Mouse (Mus musculus): Measurements from ENCODE around the gene Ptprr. TPM values are rescaled to one million over a fixed set of nuclear protein-coding genes. Genes with fewer than 3 reads are reported as not detected.

The Ptprr gene
- polyA plus RNA-seq, 1 experiment from 2014 or later = 21.5 TPM

GRCm38 (mm10) chr10:116021081-116021480 is 3.1 kb downstream of the Ptprr start:
- no peak for DNase-seq (ENCODE audit: low spot score)
- Histone ChIP-seq H3K27ac (no peak overlapping the region), H3K9ac (no peak overlapping the region), H3K36me3 (replicated peaks; ENCODE audit: control insufficient read depth, insufficient read depth) (no peaks in the 10 kb centered on the region), H3K4me1 (replicated peaks; ENCODE audit: control insufficient read depth, insufficient read depth, low read length) (no peaks in the 10 kb centered on the region), H3K27me3 (ENCODE audit: control insufficient read depth, insufficient read depth, low read length) (no peaks in the 10 kb centered on the region), H3K4me3 (replicated peaks; ENCODE audit: low read length) (no peak overlapping the region), H3K4me2 (replicated peaks) (no peak overlapping the region), H3K9me3 (ENCODE audit: control insufficient read depth, low read length) (peaks cover 4% of the 10 kb centered on the region; the same call in 1 of the 2 replicates)
- WGBS = 48% methylated on average over 3 of the region's 3 CpGs
- no peak for ATAC-seq (ENCODE audit: low FRiP score)

- 86% methylated on average over 1 of the region's 1 CpGs for WGBS
- H3K4me3 ChIP-seq (replicated peaks; ENCODE audit: low read length) = no peak overlapping the region
- H3K4me2 ChIP-seq (replicated peaks) = no peak overlapping the region
- no peak overlapping the region for H3K9ac ChIP-seq
- no peaks in the 10 kb centered on the region for H3K36me3 ChIP-seq (replicated peaks; ENCODE audit: control insufficient read depth, insufficient read depth)
- no peaks in the 10 kb centered on the region for H3K27me3 ChIP-seq (ENCODE audit: control insufficient read depth, insufficient read depth, low read length)
- no peak overlapping the region for H3K27ac ChIP-seq
- DNase-seq (ENCODE audit: low spot score) = no peak
- H3K9me3 ChIP-seq (ENCODE audit: control insufficient read depth, low read length) = peaks cover 11% of the 10 kb centered on the region; the same call in 1 of the 2 replicates
- no peak for ATAC-seq (ENCODE audit: low FRiP score)
- H3K4me1 ChIP-seq (replicated peaks; ENCODE audit: control insufficient read depth, insufficient read depth, low read length) = no peaks in the 10 kb centered on the region
These were observed 20.1 kb downstream of the Ptprr start for GRCm38 (mm10) chr10:116038150-116038549.

- WGBS = 84% methylated on average over 5 of the region's 5 CpGs
- no peak overlapping the region for H3K4me2 ChIP-seq (replicated peaks)
These were observed 57.9 kb downstream of the Ptprr start for GRCm38 (mm10) chr10:116075954-116076353.

GRCm38 (mm10) chr10:116078636-116079035 is 60.6 kb downstream of the Ptprr start:
- Histone ChIP-seq H3K4me3 (replicated peaks; ENCODE audit: low read length) (no peak overlapping the region), H3K4me1 (replicated peaks; ENCODE audit: control insufficient read depth, insufficient read depth, low read length) (no peaks in the 10 kb centered on the region), H3K9me3 (ENCODE audit: control insufficient read depth, low read length) (no peaks in the 10 kb centered on the region), H3K27ac (no peak overlapping the region), H3K27me3 (ENCODE audit: control insufficient read depth, insufficient read depth, low read length) (no peaks in the 10 kb centered on the region), H3K4me2 (replicated peaks) (no peak overlapping the region), H3K36me3 (replicated peaks; ENCODE audit: control insufficient read depth, insufficient read depth) (no peaks in the 10 kb centered on the region), H3K9ac (no peak overlapping the region)
- DNase-seq (ENCODE audit: low spot score) (no peak), ATAC-seq (ENCODE audit: low FRiP score) (no peak)
- WGBS = 73% methylated on average over 5 of the region's 5 CpGs

More at GRCm38 (mm10) chr10:116075954-116076353, 57.9 kb downstream of the Ptprr start:
- no peak for DNase-seq (ENCODE audit: low spot score)
- H3K27ac ChIP-seq = no peak overlapping the region
- no peak for ATAC-seq (ENCODE audit: low FRiP score)
- no peak overlapping the region for H3K4me3 ChIP-seq (replicated peaks; ENCODE audit: low read length)
- H3K4me1 ChIP-seq (replicated peaks; ENCODE audit: control insufficient read depth, insufficient read depth, low read length) = no peaks in the 10 kb centered on the region
- no peaks in the 10 kb centered on the region for H3K27me3 ChIP-seq (ENCODE audit: control insufficient read depth, insufficient read depth, low read length)
- no peaks in the 10 kb centered on the region for H3K9me3 ChIP-seq (ENCODE audit: control insufficient read depth, low read length)
- no peaks in the 10 kb centered on the region for H3K36me3 ChIP-seq (replicated peaks; ENCODE audit: control insufficient read depth, insufficient read depth)
- no peak overlapping the region for H3K9ac ChIP-seq

- WGBS = 32% methylated on average over 7 of the region's 7 CpGs
- Histone ChIP-seq H3K4me3 (replicated peaks; ENCODE audit: low read length) (no peak overlapping the region), H3K4me1 (replicated peaks; ENCODE audit: control insufficient read depth, insufficient read depth, low read length) (no peaks in the 10 kb centered on the region), H3K27ac (no peak overlapping the region), H3K36me3 (replicated peaks; ENCODE audit: control insufficient read depth, insufficient read depth) (no peaks in the 10 kb centered on the region), H3K4me2 (replicated peaks) (no peak overlapping the region), H3K27me3 (ENCODE audit: control insufficient read depth, insufficient read depth, low read length) (no peaks in the 10 kb centered on the region), H3K9ac (no peak overlapping the region), H3K9me3 (ENCODE audit: control insufficient read depth, low read length) (no peaks in the 10 kb centered on the region)
- DNase-seq (ENCODE audit: low spot score) = no peak
- no peak for ATAC-seq (ENCODE audit: low FRiP score)
These were observed 61.4 kb downstream of the Ptprr start for GRCm38 (mm10) chr10:116079396-116079795.

- no peak overlapping the region for H3K4me2 ChIP-seq (replicated peaks)
- no peaks in the 10 kb centered on the region for H3K9me3 ChIP-seq (ENCODE audit: control insufficient read depth, low read length)
- no peaks in the 10 kb centered on the region for H3K4me1 ChIP-seq (replicated peaks; ENCODE audit: control insufficient read depth, insufficient read depth, low read length)
- no peak overlapping the region for H3K9ac ChIP-seq
- no peak for DNase-seq (ENCODE audit: low spot score)
- ATAC-seq (ENCODE audit: low FRiP score) = no peak
- no peak overlapping the region for H3K4me3 ChIP-seq (replicated peaks; ENCODE audit: low read length)
- H3K27ac ChIP-seq = no peak overlapping the region
- no peaks in the 10 kb centered on the region for H3K27me3 ChIP-seq (ENCODE audit: control insufficient read depth, insufficient read depth, low read length)
- WGBS = 89% methylated on average over 6 of the region's 6 CpGs
- H3K36me3 ChIP-seq (replicated peaks; ENCODE audit: control insufficient read depth, insufficient read depth) = no peaks in the 10 kb centered on the region
These were observed 62.8 kb downstream of the Ptprr start for GRCm38 (mm10) chr10:116080841-116081240.

GRCm38 (mm10) chr10:116083965-116084364 is 66.0 kb downstream of the Ptprr start:
- H3K27me3 ChIP-seq (ENCODE audit: control insufficient read depth, insufficient read depth, low read length) = no peaks in the 10 kb centered on the region
- 36% methylated on average over 3 of the region's 3 CpGs for WGBS
- no peaks in the 10 kb centered on the region for H3K9me3 ChIP-seq (ENCODE audit: control insufficient read depth, low read length)
- ATAC-seq (ENCODE audit: low FRiP score) = no peak
- no peak overlapping the region for H3K9ac ChIP-seq
- H3K27ac ChIP-seq = no peak overlapping the region
- no peaks in the 10 kb centered on the region for H3K36me3 ChIP-seq (replicated peaks; ENCODE audit: control insufficient read depth, insufficient read depth)
- H3K4me3 ChIP-seq (replicated peaks; ENCODE audit: low read length) = no peak overlapping the region
- H3K4me1 ChIP-seq (replicated peaks; ENCODE audit: control insufficient read depth, insufficient read depth, low read length) = no peaks in the 10 kb centered on the region
- no peak overlapping the region for H3K4me2 ChIP-seq (replicated peaks)
- DNase-seq (ENCODE audit: low spot score) = peak; percentile 50

- Histone ChIP-seq H3K9me3 (ENCODE audit: control insufficient read depth, low read length) (no peaks in the 10 kb centered on the region), H3K4me1 (replicated peaks; ENCODE audit: control insufficient read depth, insufficient read depth, low read length) (no peaks in the 10 kb centered on the region), H3K27me3 (ENCODE audit: control insufficient read depth, insufficient read depth, low read length) (no peaks in the 10 kb centered on the region), H3K4me3 (replicated peaks; ENCODE audit: low read length) (no peak overlapping the region), H3K9ac (no peak overlapping the region), H3K36me3 (replicated peaks; ENCODE audit: control insufficient read depth, insufficient read depth) (no peaks in the 10 kb centered on the region), H3K4me2 (replicated peaks) (no peak overlapping the region), H3K27ac (no peak overlapping the region)
- 89% methylated on average over 13 of the region's 13 CpGs for WGBS
- ATAC-seq (ENCODE audit: low FRiP score) (no peak), DNase-seq (ENCODE audit: low spot score) (no peak)
These were observed 78.5 kb downstream of the Ptprr start for GRCm38 (mm10) chr10:116096466-116096865.

GRCm38 (mm10) chr10:116098470-116098869 is 80.5 kb downstream of the Ptprr start:
- no peaks in the 10 kb centered on the region for H3K4me1 ChIP-seq (replicated peaks; ENCODE audit: control insufficient read depth, insufficient read depth, low read length)
- H3K4me2 ChIP-seq (replicated peaks) = no peak overlapping the region
- H3K9me3 ChIP-seq (ENCODE audit: control insufficient read depth, low read length) = no peaks in the 10 kb centered on the region
- ATAC-seq (ENCODE audit: low FRiP score) (no peak), DNase-seq (ENCODE audit: low spot score) (no peak)
- H3K4me3 ChIP-seq (replicated peaks; ENCODE audit: low read length) = no peak overlapping the region
- H3K27me3 ChIP-seq (ENCODE audit: control insufficient read depth, insufficient read depth, low read length) = no peaks in the 10 kb centered on the region
- H3K27ac ChIP-seq = no peak overlapping the region
- H3K9ac ChIP-seq = no peak overlapping the region
- 94% methylated on average over 7 of the region's 7 CpGs for WGBS
- H3K36me3 ChIP-seq (replicated peaks; ENCODE audit: control insufficient read depth, insufficient read depth) = no peaks in the 10 kb centered on the region

GRCm38 (mm10) chr10:116108176-116108575 is 90.2 kb downstream of the Ptprr start:
- Histone ChIP-seq H3K9me3 (ENCODE audit: control insufficient read depth, low read length) (0 out of 2 replicates have a peak, but pooled peaks cover 1% of the 10 kb centered on the region), H3K4me2 (replicated peaks) (no peak overlapping the region), H3K4me1 (replicated peaks; ENCODE audit: control insufficient read depth, insufficient read depth, low read length) (no peaks in the 10 kb centered on the region), H3K9ac (no peak overlapping the region), H3K27me3 (ENCODE audit: control insufficient read depth, insufficient read depth, low read length) (no peaks in the 10 kb centered on the region), H3K4me3 (replicated peaks; ENCODE audit: low read length) (no peak overlapping the region), H3K27ac (no peak overlapping the region), H3K36me3 (replicated peaks; ENCODE audit: control insufficient read depth, insufficient read depth) (no peaks in the 10 kb centered on the region)
- ATAC-seq (ENCODE audit: low FRiP score) (no peak), DNase-seq (ENCODE audit: low spot score) (no peak)
- WGBS = 70% methylated on average over 4 of the region's 4 CpGs

All from hindbrain, embryonic 14.5 days (tissue).